Mouse (Mus musculus) neural tube, embryonic 12.5 days (tissue): ENCODE measurements around the gene Mrc1. TPM values are rescaled to one million over a fixed set of nuclear protein-coding genes. Genes with fewer than 3 reads are reported as not detected.

Experiments
- ATAC-seq: fragments of 200-750 bp; cut with Nextera tagmentation; 2 replicates; pipeline ENCODE4 v1.8.0; 2017; ENCODE audit warnings: low read depth, mild to moderate bottlenecking, moderate TSS enrichment, moderate library complexity; ENCODE audit not compliant: low FRiP score
- H3K27ac ChIP-seq: fragments of 300-500 bp; sonication (generic); 2 replicates; pipeline ENCODE4 v1.5.1; 2016
- H3K27me3 ChIP-seq: fragments of 300-500 bp; sonication (generic); replicated peaks from 2 replicates; pipeline ENCODE4 v1.6.1; 2016; ENCODE audit warnings: mild to moderate bottlenecking
- H3K36me3 ChIP-seq: fragments of 300-500 bp; sonication (generic); 2 replicates; pipeline ENCODE4 v1.6.1; 2016; ENCODE audit warnings: mild to moderate bottlenecking
- H3K4me1 ChIP-seq: fragments of 300-500 bp; sonication (generic); 2 replicates; pipeline ENCODE4 v1.6.1; 2016
- H3K4me2 ChIP-seq: fragments of 300-500 bp; sonication (generic); replicated peaks from 2 replicates; pipeline ENCODE4 v1.6.1; 2016; ENCODE audit warnings: mild to moderate bottlenecking
- H3K4me3 ChIP-seq: fragments of 300-500 bp; sonication (generic); 2 replicates; pipeline ENCODE4 v1.5.1; 2016
- H3K9ac ChIP-seq: fragments of 300-500 bp; sonication (generic); 2 replicates; pipeline ENCODE4 v1.6.1; 2016; ENCODE audit warnings: mild to moderate bottlenecking
- H3K9me3 ChIP-seq: fragments of 300-500 bp; sonication (generic); 2 replicates; pipeline ENCODE4 v1.6.1; 2016; ENCODE audit warnings: mild to moderate bottlenecking
- WGBS: fragments of 180-500 bp; shearing (Covaris S2); methylation state at CpG from one replicate; pipeline ENCODE4 v1.1.7; 2016; 5-methylcytosine and 5-hydroxymethylcytosine counted together
- polyA plus RNA-seq: library from polyadenylated mRNA; unstranded; fragments of >200 nt; fragmentation: Nextera tagmentation; extraction: Ambion mirVana; gene quantifications from 2 replicates; pipeline ENCODE4 v1.2.1, GENCODE M21; 2016

The Mrc1 gene
- polyA plus RNA-seq, 1 experiment from 2014 or later: 4.7 TPM

DNA sequence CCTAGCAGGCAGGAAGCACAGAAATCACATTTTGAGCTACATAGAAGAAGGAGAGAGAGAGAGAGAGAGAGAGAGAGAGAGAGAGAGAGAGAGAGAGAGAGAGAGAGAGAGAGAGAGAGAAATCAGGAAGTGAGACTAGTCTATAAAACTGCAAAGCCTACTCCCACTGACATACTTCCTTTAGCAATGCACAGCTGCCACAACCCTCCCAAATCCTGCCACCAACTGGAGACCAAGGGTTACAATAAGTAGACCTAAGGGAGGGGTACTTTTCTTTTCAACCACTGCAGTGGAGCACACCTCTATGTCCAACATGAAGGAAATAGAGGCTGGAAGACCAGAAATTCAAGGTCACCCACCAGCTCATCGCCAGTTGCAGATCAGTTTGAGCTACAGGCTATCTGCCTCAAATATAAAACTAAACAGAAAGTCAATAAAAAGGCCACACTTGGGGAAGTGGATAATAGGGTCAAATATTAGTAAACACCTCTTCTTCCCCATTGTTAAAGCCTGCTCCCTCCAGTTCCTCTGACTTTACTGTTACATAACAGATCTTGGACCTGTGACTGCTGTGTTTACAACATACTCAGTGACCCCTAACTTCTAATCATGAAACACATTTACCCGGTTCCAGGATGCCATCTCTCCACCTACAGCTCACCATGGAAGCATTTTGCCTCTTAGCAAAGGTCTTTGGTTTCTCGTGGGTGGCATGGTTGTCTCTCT lies 20.8 kb downstream of the Mrc1 start:
- ATAC-seq: no peak
- 87% methylated on average over 3 of the region's 3 CpGs for WGBS
- Histone ChIP-seq H3K4me1 (no peaks in the 10 kb centered on the region), H3K9ac (no peak overlapping the region), H3K27ac (no peak overlapping the region), H3K4me2 (no peak overlapping the region), H3K36me3 (no peaks in the 10 kb centered on the region), H3K9me3 (no peaks in the 10 kb centered on the region), H3K4me3 (no peak overlapping the region), H3K27me3 (no peaks in the 10 kb centered on the region)

DNA sequence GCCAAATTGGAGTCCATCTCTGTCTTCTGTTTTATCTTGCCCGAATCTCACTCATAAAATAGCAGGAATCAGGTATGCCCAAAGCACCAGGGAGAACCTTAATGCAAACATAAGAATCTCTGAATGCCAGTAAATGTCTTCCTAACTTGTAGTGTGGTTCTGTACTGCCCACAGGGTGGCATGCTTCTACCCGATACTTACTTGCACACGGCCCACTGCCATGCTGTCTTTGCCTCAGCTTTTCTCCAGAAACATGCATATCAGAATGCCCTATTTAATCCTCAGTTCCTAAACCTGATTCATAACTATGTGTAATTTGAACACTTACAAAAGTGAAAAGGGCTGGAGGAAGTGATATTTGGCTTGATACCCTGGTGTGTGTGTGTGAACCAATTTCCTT lies 22.7 kb downstream of the Mrc1 start:
- Histone ChIP-seq H3K36me3 (no peaks in the 10 kb centered on the region), H3K27ac (no peak overlapping the region), H3K27me3 (no peaks in the 10 kb centered on the region), H3K4me2 (no peak overlapping the region), H3K4me3 (no peak overlapping the region), H3K9me3 (no peaks in the 10 kb centered on the region), H3K4me1 (no peaks in the 10 kb centered on the region), H3K9ac (no peak overlapping the region)
- WGBS: 79% methylated on average over 3 of the region's 3 CpGs
- no peak for ATAC-seq

DNA sequence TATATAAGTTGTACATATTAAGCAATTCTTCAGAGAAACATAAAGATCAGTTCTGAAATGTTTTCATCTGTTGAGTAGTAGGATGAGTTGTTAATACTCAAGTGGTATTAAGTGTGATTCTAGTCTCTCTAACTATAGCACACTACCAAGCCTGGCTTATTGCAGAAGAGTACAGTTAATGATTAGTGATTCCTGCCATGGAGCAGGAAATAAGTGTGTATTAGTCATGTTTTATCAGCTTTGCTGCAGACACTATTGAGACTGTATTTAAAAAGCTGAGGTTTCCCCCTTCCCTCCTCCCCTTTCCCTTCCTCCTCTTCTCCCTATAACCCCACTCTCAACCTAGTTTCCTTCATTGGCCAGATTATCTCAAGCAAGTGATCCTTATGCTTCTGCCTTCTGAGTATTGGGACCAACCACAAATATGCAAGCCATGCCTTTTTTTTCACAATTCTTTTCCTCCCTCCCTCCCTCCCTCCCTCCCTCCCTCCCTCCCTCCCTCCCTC lies 29.2 kb downstream of the Mrc1 start:
- no peaks in the 10 kb centered on the region for H3K36me3 ChIP-seq
- no peak for ATAC-seq
- H3K9ac ChIP-seq: no peak overlapping the region
- H3K27ac ChIP-seq: no peak overlapping the region
- H3K4me1 ChIP-seq: no peaks in the 10 kb centered on the region
- H3K4me3 ChIP-seq: no peak overlapping the region
- no peak overlapping the region for H3K4me2 ChIP-seq
- H3K9me3 ChIP-seq: no peaks in the 10 kb centered on the region
- H3K27me3 ChIP-seq: no peaks in the 10 kb centered on the region

DNA sequence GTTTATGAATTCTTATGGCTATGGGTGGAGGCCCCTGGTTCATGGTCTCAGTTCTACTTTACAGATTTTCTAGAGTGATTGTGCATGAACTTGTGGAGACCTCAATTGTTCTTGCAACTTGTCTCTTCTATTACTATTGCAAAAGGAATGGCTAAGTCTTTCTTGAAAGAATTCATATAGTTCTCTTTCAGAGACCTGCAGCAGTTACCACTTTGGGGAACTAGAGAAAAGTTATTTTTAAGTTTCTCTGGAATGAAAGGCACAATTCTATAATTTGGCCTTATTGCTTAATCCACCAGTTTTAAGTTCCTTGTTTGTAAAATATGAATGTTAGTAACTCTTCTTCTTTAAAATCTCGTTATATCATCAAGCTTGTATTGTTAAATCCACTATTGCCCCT lies 32.9 kb downstream of the Mrc1 start:
- no peak overlapping the region for H3K27ac ChIP-seq
- WGBS: 84% methylated on average over 1 of the region's 1 CpGs
- no peaks in the 10 kb centered on the region for H3K4me1 ChIP-seq
- no peaks in the 10 kb centered on the region for H3K9me3 ChIP-seq
- H3K27me3 ChIP-seq: no peaks in the 10 kb centered on the region
- H3K9ac ChIP-seq: no peak overlapping the region
- no peak overlapping the region for H3K4me3 ChIP-seq
- H3K36me3 ChIP-seq: no peaks in the 10 kb centered on the region
- no peak for ATAC-seq
- H3K4me2 ChIP-seq: no peak overlapping the region

DNA sequence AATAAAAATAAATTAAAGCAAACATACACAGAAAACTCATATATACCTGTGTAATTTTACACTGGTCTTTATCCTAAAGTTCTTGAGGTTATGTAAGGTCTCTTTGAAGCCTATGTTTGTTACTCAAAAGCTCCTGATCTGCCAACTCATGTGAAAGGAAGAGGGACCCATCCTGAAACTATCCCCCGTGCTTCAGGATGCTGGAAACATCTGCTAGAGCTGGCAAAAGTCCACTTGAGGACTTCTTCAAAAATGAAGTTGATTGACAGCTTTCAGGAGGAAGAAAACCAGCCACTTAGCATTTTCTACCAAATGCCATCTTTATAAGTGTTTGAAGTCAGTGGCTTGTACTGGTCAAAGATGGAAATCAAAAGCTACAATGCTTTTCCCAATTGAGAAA lies 40.0 kb downstream of the Mrc1 start:
- Histone ChIP-seq H3K9me3 (no peaks in the 10 kb centered on the region), H3K4me1 (no peaks in the 10 kb centered on the region), H3K27ac (no peak overlapping the region), H3K36me3 (no peaks in the 10 kb centered on the region), H3K9ac (no peak overlapping the region), H3K27me3 (no peaks in the 10 kb centered on the region), H3K4me3 (no peak overlapping the region), H3K4me2 (no peak overlapping the region)
- WGBS: 80% methylated on average over 1 of the region's 1 CpGs
- ATAC-seq: no peak

DNA sequence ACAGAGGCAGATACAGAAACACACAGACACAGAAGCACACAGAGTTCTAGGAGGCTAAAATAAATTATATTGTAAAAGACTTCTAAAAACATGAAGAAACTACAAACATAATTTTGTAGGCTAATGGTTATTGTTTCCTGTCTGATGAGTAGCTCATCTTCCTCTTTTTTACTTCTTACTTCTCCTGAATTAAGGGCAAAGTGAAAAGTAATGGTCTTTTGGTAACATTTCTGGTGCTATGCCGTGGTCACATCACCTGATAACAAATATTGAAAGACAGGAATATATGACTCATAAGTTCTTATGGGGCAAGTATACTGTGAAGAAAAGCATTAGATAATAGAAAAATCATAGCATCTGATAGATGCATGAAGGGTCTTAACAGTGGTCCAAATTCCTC lies 42.9 kb downstream of the Mrc1 start:
- H3K9me3 ChIP-seq: no peaks in the 10 kb centered on the region
- H3K9ac ChIP-seq: no peak overlapping the region
- no peak for ATAC-seq
- no peak overlapping the region for H3K4me2 ChIP-seq
- no peaks in the 10 kb centered on the region for H3K4me1 ChIP-seq
- no peaks in the 10 kb centered on the region for H3K36me3 ChIP-seq
- WGBS: 87% methylated on average over 1 of the region's 1 CpGs
- no peak overlapping the region for H3K4me3 ChIP-seq
- H3K27ac ChIP-seq: no peak overlapping the region
- H3K27me3 ChIP-seq: no peaks in the 10 kb centered on the region

DNA sequence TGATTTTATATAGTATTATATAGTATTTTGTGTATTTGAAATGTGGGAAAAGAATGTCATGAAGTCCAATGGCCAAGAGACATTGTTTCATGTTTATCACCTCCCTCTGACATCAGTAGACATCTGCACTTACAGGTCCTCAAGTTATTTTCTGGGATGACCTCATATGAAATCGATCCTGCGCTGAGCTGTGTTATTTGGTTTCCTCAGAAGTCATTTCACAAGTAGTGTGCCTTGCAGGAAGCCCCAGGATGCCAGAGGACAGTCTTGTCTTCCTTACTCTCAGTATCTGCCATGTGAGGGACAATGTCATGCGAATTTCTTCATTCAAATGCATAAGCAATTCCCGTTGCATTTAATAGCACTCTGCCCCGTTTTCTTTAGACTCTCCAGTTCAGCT lies 46.6 kb downstream of the Mrc1 start:
- no peak for ATAC-seq
- Histone ChIP-seq H3K27ac (no peak overlapping the region), H3K9me3 (no peaks in the 10 kb centered on the region), H3K4me3 (no peak overlapping the region), H3K4me1 (no peaks in the 10 kb centered on the region), H3K36me3 (no peaks in the 10 kb centered on the region), H3K27me3 (no peaks in the 10 kb centered on the region), H3K4me2 (no peak overlapping the region), H3K9ac (no peak overlapping the region)
- WGBS: 75% methylated on average over 5 of the region's 5 CpGs

DNA sequence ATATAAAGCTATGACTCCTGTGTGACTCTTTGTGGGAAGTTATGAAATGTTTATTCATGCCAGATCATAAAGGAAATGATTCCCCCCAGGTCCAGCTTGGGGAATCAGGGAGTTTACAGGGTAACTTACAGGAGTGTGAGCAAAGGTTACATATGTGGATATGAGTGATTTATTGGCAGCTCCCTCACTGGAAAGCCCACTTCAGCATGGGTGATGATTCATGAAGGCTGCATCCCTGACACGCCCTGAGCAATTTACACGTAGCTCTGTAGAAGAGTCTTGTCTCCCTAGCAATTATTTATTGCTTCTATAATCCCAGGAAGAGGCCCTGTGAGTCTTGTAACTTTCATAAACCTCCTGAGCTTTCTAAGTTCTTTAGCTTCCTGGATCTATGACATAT lies 50.1 kb downstream of the Mrc1 start:
- 52% methylated on average over 2 of the region's 2 CpGs for WGBS
- H3K9ac ChIP-seq: no peak overlapping the region
- no peak for ATAC-seq
- no peak overlapping the region for H3K4me2 ChIP-seq
- no peaks in the 10 kb centered on the region for H3K27me3 ChIP-seq
- no peaks in the 10 kb centered on the region for H3K4me1 ChIP-seq
- H3K9me3 ChIP-seq: no peaks in the 10 kb centered on the region
- no peak overlapping the region for H3K4me3 ChIP-seq
- no peaks in the 10 kb centered on the region for H3K36me3 ChIP-seq
- no peak overlapping the region for H3K27ac ChIP-seq

DNA sequence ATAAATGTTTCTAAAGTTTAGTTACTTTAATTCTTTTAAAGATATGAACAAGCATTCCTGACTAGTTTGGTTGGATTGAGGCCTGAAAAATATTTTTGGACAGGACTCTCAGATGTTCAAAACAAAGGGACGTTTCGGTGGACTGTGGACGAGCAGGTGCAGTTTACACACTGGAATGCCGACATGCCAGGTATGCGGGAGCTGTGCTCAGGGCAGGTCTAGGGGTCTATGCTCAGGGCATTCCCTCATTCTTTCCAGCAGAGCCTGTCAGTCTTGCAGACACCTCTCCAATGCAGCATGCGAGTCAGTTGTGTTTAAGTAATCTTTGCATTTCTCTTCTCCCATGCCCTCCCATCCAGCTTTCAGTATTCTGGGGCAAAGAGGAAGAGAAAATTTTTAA lies 50.6 kb downstream of the Mrc1 start:
- no peak overlapping the region for H3K9ac ChIP-seq
- 87% methylated on average over 6 of the region's 6 CpGs for WGBS
- no peaks in the 10 kb centered on the region for H3K4me1 ChIP-seq
- no peaks in the 10 kb centered on the region for H3K27me3 ChIP-seq
- H3K4me3 ChIP-seq: no peak overlapping the region
- no peak overlapping the region for H3K4me2 ChIP-seq
- H3K9me3 ChIP-seq: no peaks in the 10 kb centered on the region
- H3K36me3 ChIP-seq: no peaks in the 10 kb centered on the region
- H3K27ac ChIP-seq: no peak overlapping the region
- no peak for ATAC-seq

DNA sequence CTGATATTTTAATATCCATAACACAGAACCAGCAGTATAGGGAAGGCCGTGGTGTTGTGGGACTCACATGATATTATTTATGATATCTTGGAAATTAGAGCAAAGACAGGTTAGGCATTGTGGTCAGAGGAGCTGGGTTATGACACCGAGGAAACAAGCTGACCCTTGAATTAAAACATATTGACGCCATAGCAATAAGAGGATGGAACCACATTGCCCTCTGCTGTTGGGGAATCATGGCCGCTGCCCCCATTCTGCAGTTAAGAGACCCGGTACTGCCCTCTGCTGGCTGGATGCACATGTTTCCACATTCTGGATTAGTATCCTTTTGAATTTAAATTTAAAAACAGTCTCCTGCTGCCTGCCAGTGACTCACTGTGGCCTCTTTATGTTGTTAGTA lies 66.1 kb downstream of the Mrc1 start:
- H3K27ac ChIP-seq: no peak overlapping the region
- no peaks in the 10 kb centered on the region for H3K4me1 ChIP-seq
- no peaks in the 10 kb centered on the region for H3K36me3 ChIP-seq
- H3K4me2 ChIP-seq: no peak overlapping the region
- H3K9ac ChIP-seq: no peak overlapping the region
- no peaks in the 10 kb centered on the region for H3K9me3 ChIP-seq
- H3K27me3 ChIP-seq: no peaks in the 10 kb centered on the region
- peak; percentile 78 for ATAC-seq
- 47% methylated on average over 5 of the region's 5 CpGs for WGBS
- H3K4me3 ChIP-seq: no peak overlapping the region

DNA sequence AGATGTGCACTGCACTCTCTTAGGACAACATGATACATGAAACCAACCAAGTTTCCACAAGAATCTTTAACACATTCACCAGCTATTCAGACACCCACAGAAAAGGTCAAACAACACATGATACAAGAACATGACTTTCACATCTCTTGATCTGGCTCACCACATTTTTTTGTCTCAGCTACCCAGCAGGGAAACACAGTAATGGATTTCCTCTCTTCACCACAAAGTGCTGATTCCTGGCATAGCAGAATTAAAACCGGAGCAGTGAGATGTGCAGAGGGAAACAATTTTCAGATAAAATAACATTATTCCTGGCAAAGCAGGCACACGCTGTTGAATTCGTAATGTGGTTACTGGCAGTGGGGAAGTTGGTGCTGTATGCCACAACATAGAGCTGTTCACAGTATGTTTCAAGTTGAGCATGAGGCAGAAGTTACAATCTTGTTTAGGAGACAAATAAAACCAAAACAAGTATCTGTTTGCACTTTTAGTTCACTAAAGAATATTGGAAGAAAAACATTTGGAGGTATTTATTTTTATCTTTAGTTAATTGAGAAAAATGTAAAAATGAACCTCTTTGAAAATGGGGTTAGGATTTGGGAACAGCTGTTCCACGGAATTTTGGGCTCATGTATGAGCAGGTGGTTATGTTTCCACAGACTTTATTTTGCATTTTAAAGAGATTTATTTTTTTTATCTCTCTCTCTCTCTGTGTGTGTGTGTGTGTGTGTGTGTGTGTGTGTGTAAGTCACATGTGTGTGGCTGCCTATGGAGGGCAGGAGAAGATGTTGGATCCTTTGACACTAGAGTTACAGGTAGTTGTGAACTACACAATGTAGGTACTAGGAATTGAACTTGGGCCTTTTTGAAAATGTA lies 83.6 kb downstream of the Mrc1 start:
- H3K4me1 ChIP-seq: no peaks in the 10 kb centered on the region
- WGBS: 83% methylated on average over 4 of the region's 4 CpGs
- no peak for ATAC-seq
- H3K27ac ChIP-seq: no peak overlapping the region
- H3K27me3 ChIP-seq: no peaks in the 10 kb centered on the region
- no peak overlapping the region for H3K9ac ChIP-seq
- no peak overlapping the region for H3K4me2 ChIP-seq
- H3K9me3 ChIP-seq: no peaks in the 10 kb centered on the region
- H3K4me3 ChIP-seq: no peak overlapping the region
- H3K36me3 ChIP-seq: no peaks in the 10 kb centered on the region

DNA sequence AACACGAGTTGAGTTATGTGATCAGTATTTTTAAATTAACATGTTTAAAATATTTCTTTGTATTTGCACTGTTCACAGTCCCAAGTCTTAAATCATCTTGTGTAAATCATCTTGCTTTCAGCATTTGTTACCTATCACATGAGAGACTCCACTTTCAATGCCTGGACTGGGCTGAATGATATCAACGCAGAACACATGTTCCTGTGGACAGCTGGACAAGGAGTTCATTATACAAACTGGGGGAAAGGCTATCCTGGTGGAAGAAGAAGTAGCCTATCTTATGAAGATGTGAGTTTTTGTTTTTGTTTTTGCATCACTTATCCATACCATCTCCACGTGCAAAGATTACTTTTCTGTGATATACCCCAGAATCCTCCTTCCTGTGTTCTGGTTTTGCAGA lies 85.9 kb downstream of the Mrc1 start:
- H3K4me1 ChIP-seq: no peaks in the 10 kb centered on the region
- H3K9me3 ChIP-seq: no peaks in the 10 kb centered on the region
- no peaks in the 10 kb centered on the region for H3K36me3 ChIP-seq
- WGBS: 81% methylated on average over 3 of the region's 3 CpGs
- H3K27me3 ChIP-seq: no peaks in the 10 kb centered on the region
- no peak overlapping the region for H3K9ac ChIP-seq
- no peak overlapping the region for H3K4me3 ChIP-seq
- H3K27ac ChIP-seq: no peak overlapping the region
- no peak overlapping the region for H3K4me2 ChIP-seq
- no peak for ATAC-seq
